Mouse (Mus musculus) frontal cortex, postnatal 36 days (tissue): Measurements from ENCODE around the gene Adcy3.
"Not testable (repeated sequence)": the region's sequence is repeated elsewhere in the genome, so short reads cannot be mapped to it uniquely, and the experiment has no call there.

Source experiments
- DNase-seq, 2 experiments: peaks; one replicate each; pipeline ENCODE4 v3.0.0; 2022; ENCODE audit warnings: low spot score in 2 of 2

Adcy3 gene

DNA sequence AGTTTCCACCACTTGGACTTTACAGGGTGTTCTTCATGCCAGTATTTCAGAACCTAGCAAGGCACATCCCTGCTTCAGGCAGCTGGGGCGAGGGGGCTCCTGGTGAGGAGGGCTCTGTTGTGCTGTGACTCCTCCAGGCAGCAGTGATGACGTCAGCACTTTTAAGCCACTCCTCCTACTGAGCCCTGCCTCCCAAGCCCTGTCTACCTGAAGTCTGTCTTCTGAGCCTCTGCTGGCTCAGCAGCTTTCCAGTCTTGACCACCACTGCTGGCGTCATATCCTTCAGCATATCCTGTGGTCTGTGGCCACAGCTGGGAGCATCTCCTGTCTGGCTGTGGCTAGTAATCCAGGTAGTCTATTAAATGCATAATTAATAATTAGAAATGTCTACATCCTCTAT is 47.6 kb downstream of the Adcy3 start:
- no peak for DNase-seq

DNA sequence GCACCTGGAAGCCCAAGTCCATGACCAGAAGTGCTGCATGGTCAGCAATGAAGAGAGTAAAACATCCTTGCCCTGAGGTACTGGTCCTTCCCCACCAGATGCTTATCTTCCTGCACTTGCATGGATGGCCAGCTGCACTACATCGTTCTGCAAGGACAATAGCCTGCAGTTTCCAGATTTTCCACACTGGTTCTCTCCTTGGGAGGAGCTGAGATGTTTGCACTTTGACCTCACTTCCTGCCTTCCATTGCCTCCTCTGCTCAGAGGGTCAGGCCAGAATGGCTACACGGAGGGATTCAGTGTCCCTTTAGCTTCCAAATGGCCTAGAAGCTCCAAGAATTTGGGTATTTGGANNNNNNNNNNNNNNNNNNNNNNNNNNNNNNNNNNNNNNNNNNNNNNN is 51.7 kb downstream of the Adcy3 start:
- DNase-seq = no peak

DNA sequence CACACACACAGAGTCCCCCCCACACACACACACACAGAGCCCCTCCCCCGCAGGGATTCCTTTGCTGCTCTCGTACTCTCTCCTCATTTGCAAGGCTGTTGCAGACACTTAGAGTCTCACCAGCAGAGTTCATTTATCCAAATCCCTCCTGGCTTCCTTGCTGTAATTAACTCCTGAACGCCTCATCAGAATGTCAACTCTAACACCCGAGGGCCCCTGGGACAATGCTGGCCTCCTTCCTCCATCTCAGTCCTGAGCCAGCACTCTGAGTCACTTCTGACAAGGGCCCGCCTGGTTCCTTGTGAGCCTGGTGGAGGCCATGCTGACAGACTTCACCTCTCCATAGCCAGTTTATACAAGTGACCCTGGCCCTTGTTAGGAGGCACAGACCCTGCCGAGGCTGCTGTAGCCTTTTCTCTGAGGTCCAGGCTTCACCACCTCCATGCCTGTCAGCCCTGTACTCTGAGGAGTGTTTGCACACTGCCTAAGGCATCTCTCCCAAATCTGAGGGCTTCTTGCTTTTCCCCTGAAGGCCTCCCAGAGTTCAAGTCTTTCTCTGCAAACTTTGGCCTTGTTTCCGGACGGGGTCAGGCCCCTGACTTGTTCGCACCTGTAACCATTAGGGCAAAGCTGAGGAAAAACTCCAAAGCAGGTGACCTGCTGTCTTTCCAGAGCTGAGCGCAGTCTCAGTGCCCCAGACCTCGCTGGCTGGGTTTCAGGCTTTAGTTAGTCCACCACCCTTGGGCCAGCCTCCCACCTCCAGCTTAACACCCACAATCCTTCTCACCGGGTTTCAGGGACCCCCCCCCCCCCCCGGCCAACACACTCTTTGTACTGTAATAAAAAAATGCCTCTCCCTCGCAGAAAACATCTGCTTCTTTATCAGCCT is 55.5 kb downstream of the Adcy3 start:
- no peak for DNase-seq

DNA sequence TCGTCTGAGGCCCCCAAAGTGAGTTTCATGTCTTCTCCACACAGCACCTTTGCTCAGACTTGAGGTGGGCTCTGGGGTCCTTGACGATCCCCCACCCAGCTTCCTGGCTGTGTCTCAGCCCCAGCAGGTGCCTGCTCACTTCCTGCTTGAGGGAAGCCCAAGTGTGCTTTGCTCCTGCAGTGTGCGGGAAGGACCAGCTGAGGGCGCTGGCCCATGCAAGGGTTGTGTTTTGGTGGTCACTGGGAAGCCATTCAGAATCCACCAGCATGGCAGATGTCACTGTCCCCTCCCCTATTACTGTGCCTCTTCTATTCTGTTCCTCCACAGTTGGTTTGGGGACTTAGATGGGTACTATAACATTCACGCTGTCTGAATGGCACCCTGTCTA is 56.2 kb downstream of the Adcy3 start:
- DNase-seq = no peak

DNA sequence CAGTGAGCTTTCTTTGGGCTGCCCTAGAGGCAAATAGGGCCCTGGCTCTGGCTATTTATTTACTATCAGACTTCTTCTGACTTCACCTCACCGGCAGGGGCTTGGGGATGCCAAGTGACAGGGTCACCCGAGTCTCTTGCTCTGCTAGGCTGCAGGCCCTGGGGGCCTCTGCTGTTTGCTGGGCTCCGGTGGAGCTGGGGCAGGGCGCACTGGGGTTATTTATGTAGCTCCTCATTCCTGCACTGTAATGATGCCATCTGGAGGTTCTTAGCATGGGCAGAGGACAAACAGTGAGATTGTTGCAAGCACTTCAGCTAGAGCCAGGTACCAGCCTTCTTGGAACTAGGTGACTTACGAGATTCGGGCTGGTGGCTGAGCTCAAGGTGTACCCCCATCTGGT is 59.6 kb downstream of the Adcy3 start:
- DNase-seq = no peak

DNA sequence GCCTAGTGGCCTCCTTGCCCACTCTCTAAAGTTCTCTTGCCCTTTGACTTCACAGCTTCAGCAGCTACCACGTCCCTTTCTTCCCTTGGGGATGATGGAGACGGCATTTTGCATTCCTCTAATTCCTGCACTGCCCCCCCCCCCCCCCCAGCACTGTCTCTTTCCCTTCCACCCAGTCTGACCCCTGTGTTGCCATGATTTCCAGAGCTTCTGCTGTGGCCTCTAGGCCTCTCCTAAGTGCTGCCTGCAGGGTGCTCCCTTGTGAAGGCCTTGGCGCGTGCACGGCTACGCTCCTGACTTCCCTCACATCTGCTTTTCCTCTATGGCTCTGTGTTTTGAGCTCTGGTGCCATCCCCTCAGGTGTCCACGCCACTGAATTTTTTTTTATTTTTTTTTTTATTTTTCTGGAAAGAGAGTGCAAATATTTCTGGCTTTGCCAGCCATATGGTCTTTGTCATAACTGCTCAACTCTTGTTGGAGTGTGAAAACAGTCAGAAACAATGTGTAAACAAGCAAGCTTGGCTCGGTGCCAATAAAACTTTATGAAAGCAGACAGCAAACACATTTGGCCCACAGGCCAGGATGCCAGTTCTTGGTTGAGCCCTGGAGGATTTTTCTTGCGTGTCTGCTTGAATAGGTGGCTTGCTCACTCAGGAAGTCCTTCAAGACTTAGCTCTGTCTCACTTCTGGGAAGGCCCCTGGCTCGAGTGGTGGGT is 60.3 kb downstream of the Adcy3 start:
- DNase-seq = no peak

DNA sequence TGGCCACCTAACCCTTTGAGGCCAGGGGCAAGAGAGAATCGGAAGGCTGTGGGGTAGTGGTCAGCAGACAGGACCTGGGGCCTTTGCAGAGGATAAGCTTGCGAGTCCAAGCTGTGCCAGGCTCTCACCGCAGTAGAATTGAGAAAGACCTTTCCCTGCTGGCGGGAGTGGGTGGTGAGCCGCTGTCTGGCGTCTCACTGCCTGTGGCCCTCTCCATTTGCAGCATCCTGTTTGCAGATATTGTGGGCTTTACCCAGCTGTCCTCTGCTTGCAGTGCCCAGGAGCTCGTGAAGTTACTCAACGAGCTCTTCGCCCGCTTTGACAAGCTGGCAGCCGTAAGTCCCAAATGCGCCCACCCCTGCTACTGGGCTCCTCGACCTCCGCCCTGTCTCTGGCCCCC is 61.7 kb downstream of the Adcy3 start:
- peak; percentile 46 to 64 for DNase-seq

DNA sequence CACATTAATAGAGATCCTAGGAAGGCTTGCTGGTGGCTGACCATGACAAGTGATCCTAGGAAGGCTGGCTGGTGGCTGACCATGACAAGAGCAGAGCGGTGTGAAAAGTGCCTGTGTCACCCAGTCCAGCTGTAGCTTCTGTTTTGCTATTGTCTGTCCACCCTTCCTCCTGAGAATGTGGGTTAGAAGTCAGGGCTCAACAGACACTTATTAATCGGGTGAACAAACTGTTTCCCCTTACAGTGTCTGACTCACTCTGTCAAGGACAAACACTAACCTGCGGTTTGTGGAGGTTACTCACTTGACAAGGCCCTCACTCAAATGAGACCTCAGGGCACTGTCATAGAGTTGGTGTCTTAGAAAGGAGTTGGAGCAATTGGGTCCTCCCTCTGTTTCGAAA is 65.8 kb downstream of the Adcy3 start:
- DNase-seq = no peak

DNA sequence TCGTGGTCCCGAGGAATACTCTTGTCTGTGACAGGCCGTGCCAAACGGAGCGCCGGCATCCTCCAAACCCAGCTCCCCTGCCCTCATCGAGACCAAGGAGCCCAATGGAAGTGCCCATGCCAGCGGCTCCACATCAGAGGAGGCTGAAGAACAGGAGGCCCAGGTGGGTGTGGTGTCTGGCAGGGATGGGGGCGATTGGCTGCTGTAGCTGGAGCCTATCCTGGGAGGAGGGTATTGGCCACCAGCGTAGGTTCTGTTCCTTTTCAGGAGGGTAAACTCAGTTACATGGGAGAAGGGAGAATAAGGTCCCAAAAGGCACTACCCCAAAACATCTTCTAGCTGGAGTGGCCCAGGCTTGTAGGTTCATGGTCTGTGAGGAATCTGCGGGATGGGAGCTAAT is 66.4 kb downstream of the Adcy3 start:
- no peak for DNase-seq

DNA sequence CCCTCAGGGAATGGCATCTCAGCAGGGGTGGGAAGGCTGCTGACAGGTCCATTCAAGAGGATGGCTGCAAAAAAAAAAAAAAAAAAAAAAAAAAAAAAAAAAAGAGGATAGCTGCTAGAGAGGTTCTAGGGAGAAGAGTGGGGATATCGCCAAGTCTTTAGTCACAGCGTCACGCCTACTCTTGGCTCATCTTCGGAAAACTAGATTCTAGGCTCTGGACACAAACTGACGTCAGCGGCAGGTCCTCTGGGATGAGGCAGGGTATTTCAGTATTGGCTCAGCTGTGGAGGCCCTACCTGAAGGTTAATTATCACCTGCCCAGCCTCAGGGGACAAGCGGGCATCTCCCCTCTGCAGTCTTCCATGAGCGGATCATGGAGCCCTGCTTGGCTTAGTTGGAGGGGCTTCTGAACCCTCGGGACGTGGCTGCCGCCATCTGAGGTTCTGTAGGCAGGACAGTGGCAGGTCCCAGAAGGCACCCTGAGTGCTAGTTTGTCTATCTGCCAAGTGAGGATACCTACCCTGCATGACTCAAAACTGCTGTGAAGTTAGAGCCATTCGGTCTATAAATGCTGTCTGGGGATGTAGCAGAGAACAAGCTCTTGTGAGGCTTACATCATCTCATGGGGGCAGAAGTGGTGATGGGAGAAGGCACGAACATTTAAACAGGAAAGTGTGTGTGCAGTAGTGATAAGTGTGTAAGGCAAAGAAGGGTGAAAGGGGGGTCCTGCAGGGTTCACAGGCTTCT is 68.7 kb downstream of the Adcy3 start:
- DNase-seq = peak; percentile 60 to 83

DNA sequence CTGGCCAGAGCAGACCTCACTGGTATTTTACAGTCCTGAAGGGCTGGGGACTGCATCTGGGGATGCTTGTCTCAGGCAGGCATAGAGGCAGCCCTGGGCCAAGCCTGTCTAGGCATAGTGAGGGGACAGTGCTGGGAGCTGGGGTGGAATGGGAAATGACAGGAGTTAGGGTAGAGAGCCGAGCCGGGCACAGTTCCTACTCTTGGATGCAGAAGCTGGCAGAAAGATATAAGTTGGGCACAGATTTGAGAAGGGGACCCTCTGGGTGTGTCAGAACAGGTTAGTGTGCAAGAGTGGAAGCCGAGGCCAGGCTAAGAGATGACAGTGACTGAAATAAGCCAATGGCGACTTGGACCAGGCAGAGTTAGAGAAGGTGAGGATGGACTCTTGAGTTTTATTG is 69.3 kb downstream of the Adcy3 start:
- no peak for DNase-seq

DNA sequence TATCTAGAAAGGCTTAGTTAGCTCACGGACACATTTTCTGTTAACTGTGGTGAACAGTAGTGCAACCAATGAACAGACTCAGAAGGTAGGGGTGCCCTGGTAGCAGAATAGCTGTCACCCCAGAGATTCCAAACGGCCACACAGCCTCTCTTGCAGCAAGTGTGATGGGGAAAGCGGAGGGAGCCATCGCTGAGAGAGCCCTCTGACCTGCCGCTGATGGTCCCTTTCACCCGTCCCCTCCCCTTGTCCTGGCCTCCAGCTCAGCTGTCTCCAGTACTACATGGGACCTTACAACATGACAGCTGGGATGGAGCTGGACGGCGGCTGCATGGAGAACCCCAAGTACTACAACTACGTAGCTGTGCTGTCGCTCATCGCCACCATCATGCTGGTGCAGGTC is 73.2 kb downstream of the Adcy3 start:
- DNase-seq = no peak

DNA sequence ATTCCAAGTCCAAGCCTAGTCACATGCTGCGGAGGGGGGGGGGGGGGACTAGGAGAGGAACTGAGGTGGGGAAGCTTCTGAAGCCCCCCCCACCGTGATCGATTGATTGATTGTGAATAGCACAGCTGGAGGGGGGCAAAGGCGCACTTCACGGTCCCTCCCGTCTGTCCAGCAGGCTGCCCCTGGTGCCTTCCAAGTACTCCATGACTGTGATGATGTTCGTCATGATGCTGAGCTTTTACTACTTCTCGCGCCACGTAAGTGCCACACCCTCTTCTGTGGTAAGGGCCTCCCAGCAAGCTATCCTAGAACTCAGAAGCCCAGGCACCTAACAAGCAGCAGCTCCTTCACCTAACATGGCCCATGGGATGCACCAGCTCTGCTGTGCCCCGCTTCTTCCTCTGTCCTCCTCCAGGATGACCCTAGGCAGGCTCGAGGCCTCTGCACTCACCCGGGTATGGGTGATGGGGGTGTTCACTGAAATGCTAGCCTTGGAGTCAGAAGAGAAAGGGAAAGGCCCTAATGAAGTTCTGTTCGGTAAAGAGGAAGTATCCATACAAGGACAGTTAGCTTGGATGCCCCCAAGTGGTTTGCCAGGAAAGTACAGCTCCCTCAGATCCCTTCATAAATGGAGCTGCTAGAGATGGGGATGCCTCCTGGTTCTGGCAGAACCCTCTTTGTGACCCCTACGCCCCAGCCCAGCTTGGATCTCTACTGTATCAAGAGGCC is 75.7 kb downstream of the Adcy3 start:
- peak; percentile 62 to 81 for DNase-seq

DNA sequence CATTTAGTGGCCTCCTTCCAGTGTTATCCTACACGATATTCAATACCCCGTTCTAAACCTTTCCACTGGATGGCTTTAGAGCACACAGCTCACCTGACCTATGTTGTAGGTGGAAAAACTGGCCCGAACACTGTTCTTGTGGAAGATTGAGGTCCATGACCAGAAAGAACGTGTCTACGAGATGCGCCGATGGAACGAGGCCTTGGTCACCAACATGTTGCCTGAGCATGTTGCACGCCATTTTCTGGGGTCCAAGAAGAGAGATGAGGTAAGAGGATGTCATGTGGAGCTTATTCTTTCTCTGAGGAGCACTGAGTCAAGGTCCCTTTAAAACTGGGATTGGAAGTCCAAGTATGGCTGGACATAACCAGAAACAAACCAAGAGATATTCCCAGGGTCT is 76.3 kb downstream of the Adcy3 start:
- no peak for DNase-seq

DNA sequence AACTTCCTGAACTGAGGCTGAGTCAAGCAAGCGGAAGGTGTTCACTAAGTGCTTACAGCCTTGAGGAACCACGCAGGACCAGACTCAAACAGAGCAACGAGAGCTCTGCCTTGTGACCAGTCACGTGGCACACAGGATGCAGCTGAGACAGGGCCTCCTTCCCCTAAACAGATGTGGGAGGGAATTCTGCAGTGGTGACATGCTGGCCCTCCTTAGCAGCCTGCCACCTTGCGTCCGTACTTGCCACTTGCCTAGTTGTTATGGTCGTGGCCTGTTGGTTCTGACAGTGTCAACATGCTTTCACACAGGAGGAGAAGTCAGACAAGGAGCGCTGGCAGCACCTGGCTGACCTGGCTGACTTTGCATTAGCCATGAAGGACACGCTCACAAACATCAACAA is 78.3 kb downstream of the Adcy3 start:
- no peak for DNase-seq

DNA sequence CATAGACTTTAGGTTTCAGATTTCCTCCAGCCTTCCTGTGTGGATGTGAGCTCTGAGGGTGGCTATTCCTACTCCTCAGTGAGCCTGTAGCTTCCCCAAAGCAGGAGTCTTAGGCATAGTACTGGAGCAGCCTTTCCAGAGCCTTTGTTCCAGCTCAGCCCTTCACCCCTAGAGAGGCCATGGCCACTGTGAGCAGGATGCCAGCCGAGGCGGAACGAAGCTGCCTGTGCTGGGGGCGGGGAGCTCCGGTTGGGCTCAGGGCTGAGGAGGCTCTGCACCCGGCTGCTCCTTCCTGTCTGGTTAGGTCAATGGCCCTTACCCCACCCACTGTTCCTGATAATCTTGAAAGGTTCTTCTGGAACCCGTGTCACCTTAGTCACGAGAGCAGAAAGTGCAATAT is 80.0 kb downstream of the Adcy3 start:
- DNase-seq = no peak

DNA sequence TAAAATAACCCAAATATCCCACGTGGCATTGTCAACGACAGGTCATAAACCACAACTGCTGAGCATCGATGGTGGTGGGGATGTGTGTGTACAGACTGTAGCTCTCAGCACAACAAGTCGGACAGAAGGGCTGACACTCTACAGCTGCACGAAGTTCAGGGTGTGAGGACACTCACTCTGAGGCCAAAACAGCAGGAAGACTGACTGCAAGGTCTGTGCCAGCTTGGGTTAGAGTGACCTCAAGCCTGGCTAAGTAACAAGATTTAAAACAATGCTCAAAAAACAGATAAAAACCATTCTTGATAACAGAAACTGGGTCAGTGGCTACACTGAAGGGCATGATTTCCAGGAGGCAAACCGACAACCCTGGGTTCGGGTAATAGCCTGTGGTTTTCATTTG is 97.3 kb downstream of the Adcy3 start:
- no peak for DNase-seq

DNA sequence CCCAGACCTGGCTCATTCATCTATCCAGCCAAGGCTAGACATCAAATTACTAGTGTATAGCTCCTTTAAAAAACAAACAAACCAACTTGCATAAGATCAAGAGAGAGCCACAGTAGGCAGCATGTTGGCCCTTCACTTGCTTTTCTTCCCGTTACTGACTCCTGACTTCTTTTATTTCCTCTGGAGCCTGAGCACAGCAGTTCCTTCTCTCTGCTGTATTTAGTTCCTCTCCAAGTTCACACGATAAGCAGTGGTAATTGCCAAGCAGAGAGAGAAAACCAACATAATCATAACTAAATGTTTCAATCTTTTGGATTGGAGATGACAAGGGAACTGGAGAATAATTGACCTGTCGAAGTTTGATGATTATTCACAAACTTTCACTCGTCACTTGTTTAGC is 99.9 kb downstream of the Adcy3 start:
- DNase-seq = no peak

DNA sequence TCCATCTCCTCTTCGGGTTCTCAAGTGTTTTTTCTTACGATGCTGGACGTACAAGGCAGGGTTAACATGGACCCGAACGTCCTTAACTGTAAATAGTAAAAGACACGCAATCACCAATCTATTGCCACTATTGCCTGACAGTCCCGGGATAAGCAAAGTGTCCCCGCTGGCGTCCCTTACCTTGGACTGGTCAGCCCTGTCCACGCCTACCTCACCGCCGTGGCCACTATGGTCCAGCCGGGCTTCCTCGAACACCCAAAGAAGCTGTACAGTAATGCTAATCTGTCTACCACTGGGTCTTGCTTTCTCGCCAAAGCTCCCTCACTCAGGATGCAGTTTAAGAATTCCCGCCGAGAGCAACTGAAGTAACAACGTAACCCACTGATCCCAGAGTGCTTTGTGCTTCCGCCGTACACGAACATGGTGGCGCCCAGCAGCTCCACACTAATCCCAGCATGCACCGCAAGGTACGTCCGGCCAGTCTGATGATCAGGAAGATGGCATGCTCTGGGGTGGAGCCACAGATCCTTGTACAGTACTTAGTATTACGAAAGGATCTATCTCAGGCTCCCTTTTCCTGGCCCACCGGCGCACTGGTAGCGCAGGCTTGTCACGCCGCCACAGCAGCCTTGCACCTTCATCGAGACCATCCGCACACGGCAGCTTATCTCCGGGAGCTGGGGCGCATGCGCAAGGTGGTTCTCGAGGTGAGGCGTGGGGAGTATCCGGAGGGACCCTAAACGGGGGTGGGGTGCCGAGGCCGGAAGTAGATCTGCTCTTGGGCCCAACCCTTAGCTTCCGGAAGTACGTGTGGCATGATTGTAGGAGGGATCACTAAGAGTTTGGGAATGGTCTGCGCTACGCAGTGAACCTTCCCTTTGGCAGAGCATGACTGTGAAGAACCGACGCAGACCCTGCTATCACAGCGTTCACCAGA is 100.9 kb downstream of the Adcy3 start, which contains the start of the genes Ptrhd1 and Cenpo:
TSS of gene Ptrhd1 (plus strand) at position 456 of the 937 bp plus-strand sequence.
TSS of gene Cenpo (minus strand) at position 723 of the 937 bp plus-strand sequence.
- DNase-seq = peak; percentile 98

DNA sequence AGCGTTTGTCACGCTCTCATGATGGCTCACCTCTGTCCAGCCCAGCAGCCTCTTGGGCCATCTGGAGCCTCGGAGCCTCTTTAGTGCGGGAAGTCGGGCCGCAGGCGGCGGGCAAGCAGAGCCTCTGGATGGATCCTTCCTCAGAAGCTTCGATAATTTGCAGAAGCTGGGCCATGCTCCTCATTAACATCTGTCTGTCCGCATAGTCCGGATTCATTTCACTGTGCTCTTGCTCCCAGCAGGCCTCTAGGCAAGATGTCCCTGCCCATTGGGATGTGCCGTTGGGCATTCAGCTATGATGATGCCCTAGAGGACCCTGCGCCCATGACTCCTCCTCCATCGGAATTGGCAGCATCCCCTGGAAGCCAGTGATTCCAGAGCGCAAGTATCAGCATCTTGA is 104.6 kb downstream of the Adcy3 start:
- no peak for DNase-seq

DNA sequence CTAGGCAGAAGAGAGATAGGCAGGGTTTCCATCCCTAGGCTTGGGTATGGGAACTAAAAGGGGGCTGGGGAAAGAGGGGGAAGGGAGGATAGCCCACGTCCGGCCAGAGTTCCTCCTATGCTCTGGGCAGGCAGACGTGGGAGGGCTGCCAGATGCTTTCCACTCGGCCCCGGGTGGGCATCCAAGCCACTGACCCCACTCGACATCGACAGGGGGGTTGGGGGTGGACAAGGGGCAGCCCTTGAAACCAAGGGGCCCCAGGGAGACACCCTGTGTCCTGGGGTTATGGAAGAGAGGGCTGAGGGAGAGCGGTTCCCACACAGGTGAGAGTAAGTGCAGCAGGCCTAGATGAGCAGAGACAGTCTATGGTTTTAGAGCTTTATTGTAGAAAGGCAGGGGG is 107.4 kb downstream of the Adcy3 start:
- not testable (repeated sequence) for DNase-seq
